Mouse (Mus musculus) MEL (cell line): Measurements from ENCODE around the gene Kdm4a. TPM values are rescaled to one million over a fixed set of nuclear protein-coding genes. Genes with fewer than 3 reads are reported as not detected.

Experiments used
- DNase-seq: peaks from one replicate; pipeline ENCODE4 v3.0.0; 2011; ENCODE audit warnings: low read depth, low spot score
- H3K27ac ChIP-seq: 2 replicates; pipeline ENCODE4 v1.5.1; 2012; ENCODE audit warnings: low read depth, mild to moderate bottlenecking, control low read depth, low read length, moderate library complexity; ENCODE audit not compliant: control insufficient read depth
- H3K27me3 ChIP-seq, 2 experiments: fragments of 150-350 bp in 1 of 2; sonication (generic) in 1 of 2; 2 replicates each; pipeline ENCODE4 v1.6.1; 2012; ENCODE audit warnings: low read length in 2 of 2, mild to moderate bottlenecking in 2 of 2, improper control_type of control experiment in 1 of 2, moderate library complexity in 1 of 2; ENCODE audit not compliant: insufficient read depth in 2 of 2, control insufficient read depth in 1 of 2
- H3K36me3 ChIP-seq, 2 experiments: 2 replicates each; pipeline ENCODE4 v1.6.1; 2012 to 2014; ENCODE audit warnings: low read length in 2 of 2, improper control_type of control experiment in 1 of 2, inconsistent platforms in 1 of 2, mild to moderate bottlenecking in 1 of 2; ENCODE audit not compliant: insufficient read depth in 2 of 2, control insufficient read depth in 1 of 2
- H3K4me1 ChIP-seq, 2 experiments: fragments of 150-350 bp in 1 of 2; sonication (generic) in 1 of 2; 2 replicates each; pipeline ENCODE4 v1.6.1; 2012; ENCODE audit warnings: low read length in 2 of 2, improper control_type of control experiment in 1 of 2, mild to moderate bottlenecking in 1 of 2; ENCODE audit not compliant: insufficient read depth in 2 of 2, control insufficient read depth in 1 of 2
- H3K4me3 ChIP-seq, 2 experiments: fragments of 150-350 bp in 1 of 2; sonication (generic) in 1 of 2; 2 replicates each; pipeline ENCODE4 v1.5.1; 2012; ENCODE audit warnings: low read depth in 2 of 2, low read length in 2 of 2, mild to moderate bottlenecking in 2 of 2, moderate library complexity in 2 of 2, control low read depth in 1 of 2, improper control_type of control experiment in 1 of 2; ENCODE audit not compliant: control insufficient read depth in 1 of 2, insufficient read depth in 1 of 2
- H3K79me2 ChIP-seq: 2 replicates; pipeline ENCODE4 v1.6.1; 2012; ENCODE audit warnings: mild to moderate bottlenecking, low read length, moderate library complexity; ENCODE audit not compliant: control insufficient read depth, poor library complexity, insufficient read depth
- H3K9ac ChIP-seq: 2 replicates; pipeline ENCODE4 v1.6.1; 2012; ENCODE audit warnings: low read depth, mild to moderate bottlenecking, control low read depth, low read length, moderate library complexity; ENCODE audit not compliant: control insufficient read depth, poor library complexity, severe bottlenecking
- H3K9me3 ChIP-seq: fragments of 150-350 bp; sonication (generic); replicated peaks from 2 replicates; pipeline ENCODE4 v1.6.1; 2012; ENCODE audit warnings: mild to moderate bottlenecking, low read length, improper control_type of control experiment, moderate library complexity; ENCODE audit not compliant: insufficient read depth
- BHLHE40 ChIP-seq: IDR thresholded peaks from 2 replicates; pipeline ENCODE4 v1.6.1; 2012; ENCODE audit warnings: low read depth, mild to moderate bottlenecking, inconsistent platforms, low read length, improper control_type of control experiment, borderline replicate concordance
- CHD2 ChIP-seq: IDR thresholded peaks from 2 replicates; pipeline ENCODE4 v1.6.1; 2011; ENCODE audit warnings: low read length, improper control_type of control experiment
- CTCF ChIP-seq, 3 experiments: IDR thresholded peaks in 2 of 3; conservative IDR thresholded peaks in 1 of 3; 2 replicates each; pipeline ENCODE4 v1.5.1; 2011 to 2012; ENCODE audit warnings: low read length in 3 of 3, low read depth in 2 of 3, mild to moderate bottlenecking in 2 of 3, improper control_type of control experiment in 1 of 3, inconsistent platforms in 1 of 3, mixed read lengths in 1 of 3, moderate library complexity in 1 of 3; ENCODE audit not compliant: control insufficient read depth in 1 of 3, insufficient read depth in 1 of 3, poor library complexity in 1 of 3, severe bottlenecking in 1 of 3
- E2F4 ChIP-seq: IDR thresholded peaks from 2 replicates; pipeline ENCODE4 v1.6.1; 2011; ENCODE audit warnings: low read depth, low read length, improper control_type of control experiment, borderline replicate concordance
- ELF1 ChIP-seq: IDR thresholded peaks from 2 replicates; pipeline ENCODE4 v1.6.1; 2014; ENCODE audit warnings: low read depth, mild to moderate bottlenecking, inconsistent platforms, low read length, improper control_type of control experiment, moderate library complexity
- ETS1 ChIP-seq: IDR thresholded peaks from 2 replicates; pipeline ENCODE4 v1.6.1; 2012; ENCODE audit warnings: low read depth, mild to moderate bottlenecking, inconsistent platforms, low read length, improper control_type of control experiment, moderate library complexity
- MAFK ChIP-seq: IDR thresholded peaks from 2 replicates; pipeline ENCODE4 v1.6.1; 2011; ENCODE audit warnings: low read depth, mild to moderate bottlenecking, low read length, improper control_type of control experiment, borderline replicate concordance
- MAX ChIP-seq: IDR thresholded peaks from 2 replicates; pipeline ENCODE4 v1.6.1; 2011; ENCODE audit warnings: low read length, improper control_type of control experiment
- MYB ChIP-seq: IDR thresholded peaks from 2 replicates; pipeline ENCODE4 v1.6.1; 2011; ENCODE audit warnings: mild to moderate bottlenecking, low read depth, low read length, improper control_type of control experiment
- MYC ChIP-seq: IDR thresholded peaks from 2 replicates; pipeline ENCODE4 v1.6.1; 2011; ENCODE audit warnings: low read depth, mild to moderate bottlenecking, low read length, improper control_type of control experiment, moderate library complexity
- NRF1 ChIP-seq: IDR thresholded peaks from 2 replicates; pipeline ENCODE4 v1.6.1; 2014; ENCODE audit warnings: low read depth, mild to moderate bottlenecking, inconsistent platforms, low read length, improper control_type of control experiment, moderate library complexity; ENCODE audit not compliant: poor library complexity, insufficient read depth, severe bottlenecking
- POLR2A ChIP-seq, 2 experiments: IDR thresholded peaks; 2 replicates each; pipeline ENCODE4 v1.6.1; 2011 to 2012; ENCODE audit warnings: low read length in 2 of 2, mild to moderate bottlenecking in 2 of 2, control low read depth in 1 of 2, improper control_type of control experiment in 1 of 2, low read depth in 1 of 2, moderate library complexity in 1 of 2; ENCODE audit not compliant: control insufficient read depth in 1 of 2, insufficient read depth in 1 of 2, poor library complexity in 1 of 2
- POLR2AphosphoS5 ChIP-seq: IDR thresholded peaks from 2 replicates; pipeline ENCODE4 v1.6.1; 2012; ENCODE audit warnings: low read depth, borderline replicate concordance, mild to moderate bottlenecking, inconsistent platforms, low read length, moderate library complexity, mixed read lengths
- RAD21 ChIP-seq: IDR thresholded peaks from 2 replicates; pipeline ENCODE4 v1.6.1; 2011; ENCODE audit warnings: mild to moderate bottlenecking, low read depth, low read length, improper control_type of control experiment
- RCOR1 ChIP-seq: IDR thresholded peaks from 2 replicates; pipeline ENCODE4 v1.6.1; 2012; ENCODE audit warnings: low read depth, mild to moderate bottlenecking, inconsistent platforms, low read length, improper control_type of control experiment
- SMC3 ChIP-seq: IDR thresholded peaks from 2 replicates; pipeline ENCODE4 v1.6.1; 2011; ENCODE audit warnings: low read depth, low read length, improper control_type of control experiment
- TBP ChIP-seq: IDR thresholded peaks from 2 replicates; pipeline ENCODE4 v1.8.0; 2011; ENCODE audit warnings: low read depth, low read length, improper control_type of control experiment
- USF2 ChIP-seq, 2 experiments: IDR thresholded peaks; 2 replicates each; pipeline ENCODE4 v1.6.1; 2011 to 2012; ENCODE audit warnings: improper control_type of control experiment in 2 of 2, low read length in 2 of 2, borderline replicate concordance in 1 of 2, inconsistent platforms in 1 of 2, low read depth in 1 of 2, mild to moderate bottlenecking in 1 of 2; ENCODE audit not compliant: insufficient read depth in 1 of 2
- ZC3H11A ChIP-seq: IDR thresholded peaks from 2 replicates; pipeline ENCODE4 v1.6.1; 2012; ENCODE audit warnings: low read depth, mild to moderate bottlenecking, inconsistent platforms, low read length, improper control_type of control experiment
- ZKSCAN1 ChIP-seq: IDR thresholded peaks from 2 replicates; pipeline ENCODE4 v1.6.1; 2012; ENCODE audit warnings: low read depth, mild to moderate bottlenecking, inconsistent platforms, low read length, improper control_type of control experiment, moderate library complexity
- ZMIZ1 ChIP-seq: IDR thresholded peaks from 2 replicates; pipeline ENCODE4 v1.6.1; 2012; ENCODE audit warnings: low read depth, mild to moderate bottlenecking, inconsistent platforms, low read length, improper control_type of control experiment, moderate library complexity
- ZNF384 ChIP-seq: IDR thresholded peaks from 2 replicates; pipeline ENCODE4 v1.6.1; 2012; ENCODE audit warnings: low read depth, mild to moderate bottlenecking, inconsistent platforms, low read length, improper control_type of control experiment
- polyA plus RNA-seq, 2 experiments: library from polyadenylated mRNA; stranded (reverse) in 1 of 2; unstranded in 1 of 2; fragments of >175 nt in 1 of 2; fragments of >200 nt in 1 of 2; gene quantifications; 2 replicates each; pipeline versions ENCODE4 v1.2.1 to v1.2.4; 2012; ENCODE audit warnings: low replicate concordance in 2 of 2, low read depth in 1 of 2; ENCODE audit not compliant: insufficient read length in 2 of 2, insufficient read depth in 1 of 2, missing spikeins in 1 of 2
- total RNA-seq: library from RNA; depleted of rRNA; stranded (reverse); fragments of 300-350 nt; gene quantifications from 2 replicates; pipeline ENCODE4 v1.2.3, GENCODE M21; 2012

The Kdm4a gene
- total and polyA plus RNA-seq, 3 experiments = 31.4 to 49.6 TPM; not detected in 1

- H3K4me3 ChIP-seq = no peak overlapping the region
- DNase-seq = no peak
- H3K36me3 ChIP-seq = no peaks in the 10 kb centered on the region
- no peaks in the 10 kb centered on the region for H3K27me3 ChIP-seq
- no peaks in the 10 kb centered on the region for H3K4me1 ChIP-seq
- TF ChIP-seq MYB (no peak), BHLHE40 (no peak), MAX (no peak), ZNF384 (no peak), POLR2AphosphoS5 (no peak), E2F4 (no peak), ZMIZ1 (no peak), NRF1 (no peak), RAD21 (no peak), RCOR1 (no peak), TBP (no peak), ELF1 (no peak), ZKSCAN1 (no peak), MYC (no peak), MAFK (no peak), SMC3 (no peak), POLR2A (IDR thresholded peaks at IDR 0.05; ENCODE audit: control insufficient read depth in 1 of 2, insufficient read depth in 1 of 2, low read depth in 1 of 2, low read length in 2 of 2, poor library complexity in 1 of 2) (no peak), CHD2 (no peak), ETS1 (no peak), USF2 (IDR thresholded peaks at IDR 0.05; ENCODE audit: borderline replicate concordance in 1 of 2, insufficient read depth in 1 of 2, low read depth in 1 of 2, low read length in 2 of 2) (no peak)
- no peaks in the 10 kb centered on the region for H3K79me2 ChIP-seq
- no peak overlapping the region for H3K9ac ChIP-seq
- H3K27ac ChIP-seq = no peak overlapping the region
- no peaks in the 10 kb centered on the region for H3K9me3 ChIP-seq
These were observed 89.4 kb downstream of the Kdm4a start for GRCm38 (mm10) chr4:118090449-118090848.

GRCm38 (mm10) chr4:118089939-118090338 lies 89.9 kb downstream of the Kdm4a start:
- H3K79me2 ChIP-seq = no peaks in the 10 kb centered on the region
- H3K9me3 ChIP-seq = no peaks in the 10 kb centered on the region
- no peak overlapping the region for H3K4me3 ChIP-seq
- no peaks in the 10 kb centered on the region for H3K4me1 ChIP-seq
- H3K27me3 ChIP-seq = no peaks in the 10 kb centered on the region
- peak; percentile 49 for DNase-seq
- no peaks in the 10 kb centered on the region for H3K36me3 ChIP-seq
- H3K9ac ChIP-seq = no peak overlapping the region
- peak; percentile 83 for TF ChIP-seq SMC3
- peak; percentile 76 for TF ChIP-seq RAD21
- peak; percentile 79 to 86 (median 83) for TF ChIP-seq CTCF (IDR thresholded peaks at IDR 0.05 in 2 of 3, conservative IDR thresholded peaks at IDR 0.05 in 1 of 3; ENCODE audit: control insufficient read depth in 1 of 3, insufficient read depth in 1 of 3, low read depth in 2 of 3, low read length in 3 of 3, poor library complexity in 1 of 3, severe bottlenecking in 1 of 3)
- peak; percentile 77 for TF ChIP-seq ZC3H11A
- no peak for TF ChIP-seq ELF1
- TF ChIP-seq MYB = no peak
- no peak overlapping the region for H3K27ac ChIP-seq
